Mouse (Mus musculus) bone marrow, adult 2 months (tissue): ENCODE data around the gene Lrrc40. TPM values are rescaled to one million over a fixed set of nuclear protein-coding genes. Genes with fewer than 3 reads are reported as not detected.

Experiments used
- H3K27ac ChIP-seq: fragments of 200-500 bp; 2 replicates; pipeline ENCODE4 v1.5.1; 2012; ENCODE audit warnings: low read depth, mild to moderate bottlenecking, control low read depth, inconsistent platforms, low read length; ENCODE audit not compliant: control insufficient read depth, poor library complexity, insufficient read depth
- H3K4me1 ChIP-seq: fragments of 200-500 bp; 2 replicates; pipeline ENCODE4 v1.6.1; 2011; ENCODE audit warnings: low read length; ENCODE audit not compliant: control insufficient read depth, insufficient read depth
- H3K4me3 ChIP-seq: fragments of 200-500 bp; replicated peaks from 2 replicates; pipeline ENCODE3; 2011; ENCODE audit warnings: mild to moderate bottlenecking, low read depth, low read length, control low read depth; ENCODE audit not compliant: control insufficient read depth
- CTCF ChIP-seq: fragments of 200-500 bp; IDR thresholded peaks from 2 replicates; pipeline ENCODE4 v1.5.1; 2011; ENCODE audit warnings: low read length, control low read depth; ENCODE audit not compliant: control insufficient read depth, insufficient read depth
- POLR2A ChIP-seq: fragments of 200-500 bp; IDR thresholded peaks from 2 replicates; pipeline ENCODE4 v1.6.1; 2011; ENCODE audit warnings: low read depth, mild to moderate bottlenecking, control low read depth, low read length, borderline replicate concordance; ENCODE audit not compliant: control insufficient read depth
- WGBS: fragments of 180-500 bp; shearing (Covaris S2); methylation state at CpG from one replicate; pipeline ENCODE4 v1.1.7; 2018; 5-methylcytosine and 5-hydroxymethylcytosine counted together
- polyA plus RNA-seq: library from polyadenylated mRNA; stranded (reverse); fragments of >200 nt; gene quantifications from 2 replicates; pipeline ENCODE4 v1.2.4, GENCODE M21; 2011; ENCODE audit warnings: low replicate concordance; ENCODE audit not compliant: missing spikeins, insufficient read depth, insufficient read length

Lrrc40 gene
- polyA plus RNA-seq, 1 experiment, result 9.3 TPM

GRCm38 (mm10) chr3:158103467-158103866 is 67.0 kb downstream of the Lrrc40 start:
- Histone ChIP-seq H3K4me3 (no peak overlapping the region), H3K4me1 (no peaks in the 10 kb centered on the region), H3K27ac (no peak overlapping the region)
- WGBS, result 57% methylated on average over 2 of the region's 2 CpGs
- no peak for TF ChIP-seq POLR2A
- TF ChIP-seq CTCF, result no peak

GRCm38 (mm10) chr3:158105260-158105659 is 68.8 kb downstream of the Lrrc40 start:
- Histone ChIP-seq H3K27ac (no peak overlapping the region), H3K4me1 (no peaks in the 10 kb centered on the region), H3K4me3 (no peak overlapping the region)
- TF ChIP-seq CTCF, result no peak
- no peak for TF ChIP-seq POLR2A
- WGBS, result 88% methylated on average over 1 of the region's 1 CpGs

Other genes with a start within 250 kb of the Lrrc40 start
- gene Cth, start 111.6 kb upstream of the Lrrc40 start, polyA plus RNA-seq, result 23.4 TPM in 1 of 2 replicates, not detected in the other
- 13.5 and 30.1 TPM in 2 replicates for gene Ankrd13c, start 89.4 kb upstream of the Lrrc40 start, polyA plus RNA-seq
- 164 and 180 TPM in 2 replicates for gene Srsf11, start within 50 bp of the Lrrc40 start, polyA plus RNA-seq